Mouse (Mus musculus) right cerebral cortex, postnatal 4 days (tissue): ENCODE results near the gene Hsf4.

Experiments
- DNase-seq: peaks from one replicate; pipeline ENCODE4 v3.0.0-alpha.2; 2022

The Hsf4 gene

DNA sequence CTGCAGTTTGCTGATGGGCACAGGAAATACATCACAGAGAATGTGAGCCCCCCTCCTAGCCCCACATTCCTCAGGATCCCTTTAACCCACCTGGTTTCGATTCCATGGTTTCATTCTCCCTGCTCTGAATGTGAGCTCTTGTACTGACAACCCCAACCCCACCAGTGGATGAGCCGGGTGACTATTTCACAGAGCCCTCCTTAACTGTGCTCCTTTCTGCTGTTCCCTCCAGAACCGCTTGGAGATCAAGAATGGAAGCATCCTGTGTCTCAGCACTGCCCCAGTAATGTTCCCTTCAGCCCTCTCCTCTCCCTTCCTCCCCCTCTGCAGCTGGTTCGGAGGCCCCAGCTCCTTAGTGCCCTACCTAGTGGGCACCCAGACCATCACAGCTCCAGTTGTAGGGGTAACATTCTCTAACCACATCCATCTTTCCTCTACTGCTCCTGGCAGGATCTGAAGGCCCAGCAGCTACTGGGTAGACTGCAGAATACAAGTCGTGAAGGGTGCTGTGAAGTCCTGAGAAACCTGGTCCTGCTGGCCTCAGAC, 36.6 kb downstream of the Hsf4 start:
- DNase-seq, result no peak

DNA sequence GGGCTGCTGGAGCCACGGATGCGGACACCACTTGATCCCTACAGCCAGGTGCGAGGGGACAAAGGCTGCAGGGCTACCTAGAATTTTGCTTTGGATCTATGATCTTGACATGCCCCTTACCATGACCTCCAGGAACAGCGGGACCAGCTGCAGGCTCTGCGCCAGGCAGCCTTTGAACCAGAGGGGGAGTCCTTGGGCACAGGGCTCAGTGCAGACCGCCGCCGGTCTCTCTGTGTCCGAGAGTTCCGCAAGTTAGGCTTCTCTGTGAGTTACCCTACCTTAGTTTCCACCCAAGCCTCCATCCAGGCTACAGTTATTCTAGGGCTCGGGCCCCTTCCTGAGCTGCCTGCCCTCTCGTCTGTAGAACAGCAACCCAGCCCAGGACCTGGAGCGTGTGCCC, 38.1 kb downstream of the Hsf4 start:
- no peak for DNase-seq

DNA sequence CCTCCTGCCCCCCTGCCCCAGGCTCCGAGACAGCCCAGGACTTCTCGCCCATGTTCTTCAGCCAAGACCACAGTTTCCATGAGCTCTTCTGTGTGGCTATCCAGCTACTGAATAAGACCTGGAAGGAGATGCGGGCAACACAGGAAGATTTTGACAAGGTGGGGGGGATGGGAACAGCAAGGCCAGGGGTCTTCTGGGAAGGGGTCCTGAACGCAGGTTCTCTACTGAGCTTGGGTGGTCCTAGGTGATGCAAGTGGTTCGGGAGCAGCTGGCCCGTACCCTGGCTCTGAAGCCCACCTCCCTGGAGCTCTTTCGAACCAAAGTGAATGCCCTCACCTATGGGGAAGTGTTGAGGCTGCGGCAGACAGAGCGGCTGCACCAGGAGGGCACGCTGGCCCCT, 38.8 kb downstream of the Hsf4 start:
- no peak for DNase-seq

DNA sequence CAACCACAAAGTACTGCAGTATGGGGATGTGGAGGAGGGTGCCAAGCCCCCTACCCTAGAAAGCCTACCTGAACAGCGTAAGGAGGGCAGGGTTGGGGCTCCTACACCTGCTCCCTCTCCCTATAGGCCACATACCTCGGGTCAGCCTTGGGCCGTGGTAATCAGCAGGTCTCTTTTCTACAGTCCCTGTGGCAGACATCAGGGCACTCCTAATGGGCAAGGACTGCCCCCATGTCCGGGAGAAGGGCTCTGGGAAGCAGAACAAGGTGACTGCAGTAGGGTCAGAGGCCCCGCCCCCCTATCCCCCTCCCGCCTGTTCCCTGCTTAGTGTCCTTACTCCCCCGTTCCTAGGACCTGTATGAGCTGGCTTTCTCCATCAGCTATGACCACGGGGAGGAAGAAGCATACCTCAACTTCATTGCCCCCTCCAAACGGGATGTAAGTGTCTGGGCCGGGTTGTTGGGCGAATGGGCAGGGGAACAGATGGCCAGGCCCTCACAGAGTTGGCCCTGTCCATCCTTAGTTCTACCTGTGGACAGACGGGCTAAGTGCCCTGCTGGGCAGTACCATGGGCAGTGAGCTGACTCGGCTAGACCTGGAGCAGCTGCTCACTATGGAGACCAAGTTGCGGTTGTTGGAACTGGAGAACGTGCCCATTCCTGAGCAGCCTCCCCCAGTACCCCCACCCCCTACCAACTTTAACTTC, 39.7 kb downstream of the Hsf4 start:
- DNase-seq, result no peak

DNA sequence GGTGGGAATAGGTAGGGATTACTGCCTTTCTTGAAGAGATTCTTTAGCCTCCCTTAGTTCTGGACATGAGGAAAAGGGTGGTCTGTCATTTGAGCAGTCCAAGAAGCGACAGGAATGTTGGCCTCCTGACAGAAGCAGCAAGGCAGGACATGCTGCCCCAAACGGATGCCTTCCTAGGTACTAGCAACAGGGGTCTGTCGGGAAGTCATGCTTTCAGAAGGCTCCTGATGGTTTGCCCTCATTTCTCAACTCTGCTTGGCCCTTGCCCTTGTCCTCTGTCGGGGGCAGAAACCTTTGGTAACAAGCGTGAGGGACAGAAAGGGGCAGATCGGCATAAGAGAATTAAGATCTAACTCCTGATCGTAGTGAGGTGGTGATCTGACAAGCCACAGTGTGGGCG, 40.5 kb downstream of the Hsf4 start:
- DNase-seq, result no peak

DNA sequence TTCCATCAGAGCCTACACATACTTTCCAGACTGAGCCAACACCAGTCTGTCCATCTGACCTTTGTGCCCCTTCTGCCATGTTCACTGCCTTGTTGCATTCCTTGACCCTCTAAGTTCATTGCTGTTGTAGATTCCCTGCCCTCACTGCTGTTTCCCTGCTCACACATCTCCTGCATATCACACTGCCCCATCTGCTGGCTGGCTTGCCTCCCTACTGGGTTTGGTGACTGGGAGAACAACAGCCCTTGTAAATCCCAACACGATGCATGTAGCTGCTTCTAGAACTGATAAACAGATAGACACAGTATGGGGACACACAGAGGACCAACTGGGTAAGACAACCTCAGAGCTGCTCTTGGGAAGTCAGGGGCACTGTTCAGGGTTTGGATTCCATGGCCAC, 42.1 kb downstream of the Hsf4 start:
- DNase-seq, result no peak

DNA sequence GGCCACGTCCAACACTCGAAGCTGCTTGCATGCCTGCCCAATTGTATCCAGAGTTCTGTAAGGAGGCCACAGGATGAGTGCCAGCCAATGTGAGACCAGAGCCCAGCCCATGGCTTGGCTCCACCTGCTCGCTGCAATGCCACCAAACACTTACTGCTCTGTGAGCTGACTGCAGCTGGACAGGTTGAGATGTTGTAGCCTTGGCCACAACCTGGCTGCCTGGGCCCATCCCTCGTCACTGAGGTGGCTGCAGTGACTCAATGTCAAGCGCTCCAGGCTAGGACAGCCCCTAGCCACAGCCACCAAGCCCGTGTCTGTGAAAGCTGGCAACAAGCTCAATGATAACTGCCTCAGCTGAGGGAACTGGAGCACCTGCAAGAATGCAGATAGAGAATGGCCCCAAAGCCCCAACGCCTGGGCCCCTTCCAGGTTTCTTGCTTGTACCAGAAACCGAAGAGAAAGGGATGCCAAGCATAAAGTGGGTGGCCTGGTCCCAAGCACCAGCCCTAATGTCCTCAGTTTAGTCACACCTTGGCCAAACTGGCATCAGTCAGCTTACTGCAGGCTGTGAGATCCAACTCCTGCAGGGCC, 43.4 kb downstream of the Hsf4 start:
- DNase-seq, result no peak

DNA sequence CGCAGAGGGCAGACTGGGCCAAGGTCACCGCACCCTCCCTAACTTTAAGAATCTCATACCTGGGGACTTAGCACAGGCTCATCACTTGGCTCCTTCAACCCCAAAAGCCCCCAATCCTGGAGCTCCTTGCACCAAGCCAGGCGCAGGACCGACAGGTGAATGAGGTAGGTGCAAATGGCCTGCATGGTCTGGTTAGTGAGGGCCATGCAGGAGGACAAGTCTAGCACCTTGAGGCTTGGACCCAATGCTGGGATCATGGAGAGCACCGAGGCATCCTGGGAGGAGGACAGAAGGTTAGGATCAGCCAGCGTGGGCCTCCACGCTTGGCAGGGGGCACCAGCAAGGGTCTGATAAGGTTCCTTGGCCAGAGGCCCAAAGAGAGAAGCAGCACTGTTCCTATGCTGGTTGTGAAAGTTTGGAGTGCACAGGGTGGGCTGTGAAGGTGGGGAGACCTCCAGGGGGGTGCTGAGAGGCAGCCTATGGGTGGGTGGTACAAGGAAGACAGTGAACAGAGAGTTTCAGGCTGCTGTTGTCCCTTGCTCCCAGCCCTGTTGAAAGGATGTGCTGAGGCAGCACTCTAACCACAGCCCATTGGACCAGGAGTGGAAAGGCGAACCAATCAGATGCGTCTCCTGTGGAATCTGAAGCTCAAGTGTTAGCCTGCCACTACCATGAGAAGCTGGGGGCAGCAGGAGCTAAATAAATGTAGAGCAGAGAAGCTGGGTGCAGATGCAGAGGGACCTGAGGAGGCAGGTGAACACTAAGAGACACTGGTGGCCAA, 44.2 kb downstream of the Hsf4 start:
- no peak for DNase-seq

DNA sequence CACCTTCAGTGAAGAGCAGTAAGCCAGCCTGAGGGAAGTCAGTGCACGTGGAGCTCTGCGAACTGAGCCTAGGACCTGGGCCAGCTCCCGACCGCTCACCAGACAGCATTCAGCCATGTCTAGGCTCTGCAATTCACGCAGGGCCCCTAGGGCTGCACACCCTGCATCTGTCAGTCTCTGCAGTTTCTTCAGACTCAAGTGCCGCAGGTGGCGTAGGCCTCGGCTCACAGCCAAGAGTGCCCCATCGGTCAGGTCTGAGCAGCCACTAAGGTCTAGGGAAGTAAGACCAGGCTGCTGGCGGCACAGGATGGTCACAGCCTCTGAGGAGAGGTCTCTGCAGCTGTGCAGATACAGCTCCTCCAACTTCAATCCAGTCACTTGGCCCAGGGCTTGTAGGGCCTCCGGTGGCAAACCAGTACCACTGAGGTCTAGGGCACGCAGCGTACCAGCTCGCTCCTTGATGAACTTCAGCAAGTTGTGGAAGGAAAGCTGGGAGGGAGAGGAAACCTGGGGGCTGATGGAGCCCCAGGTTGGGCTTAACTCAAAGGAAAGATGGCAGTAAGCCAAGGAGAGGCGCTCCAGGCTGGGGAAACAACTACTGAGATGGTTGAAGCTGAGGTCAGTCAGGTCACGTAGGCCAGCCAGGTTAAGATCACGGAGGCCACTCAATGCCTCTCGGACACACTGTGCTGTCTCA, 45.6 kb downstream of the Hsf4 start:
- no peak for DNase-seq

DNA sequence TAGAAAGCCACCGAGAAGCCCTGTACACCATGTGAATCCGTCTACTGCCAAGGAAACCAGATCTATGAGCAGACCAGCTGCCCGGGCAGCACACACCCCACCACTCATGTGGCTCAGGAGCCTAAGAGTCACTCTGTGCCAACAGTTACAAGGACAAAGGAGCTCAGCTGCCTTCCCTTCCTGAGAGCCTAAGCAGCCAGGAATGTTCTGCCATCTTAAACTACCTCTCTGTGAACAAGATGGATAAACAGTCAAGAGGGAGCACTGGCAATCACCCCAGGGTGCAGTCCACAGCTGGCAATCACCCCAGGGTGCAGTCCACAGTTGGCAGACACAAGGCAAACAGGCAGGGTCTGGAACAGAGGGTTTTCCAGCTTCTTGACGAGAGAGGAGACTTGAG, 48.3 kb downstream of the Hsf4 start:
- no peak for DNase-seq

DNA sequence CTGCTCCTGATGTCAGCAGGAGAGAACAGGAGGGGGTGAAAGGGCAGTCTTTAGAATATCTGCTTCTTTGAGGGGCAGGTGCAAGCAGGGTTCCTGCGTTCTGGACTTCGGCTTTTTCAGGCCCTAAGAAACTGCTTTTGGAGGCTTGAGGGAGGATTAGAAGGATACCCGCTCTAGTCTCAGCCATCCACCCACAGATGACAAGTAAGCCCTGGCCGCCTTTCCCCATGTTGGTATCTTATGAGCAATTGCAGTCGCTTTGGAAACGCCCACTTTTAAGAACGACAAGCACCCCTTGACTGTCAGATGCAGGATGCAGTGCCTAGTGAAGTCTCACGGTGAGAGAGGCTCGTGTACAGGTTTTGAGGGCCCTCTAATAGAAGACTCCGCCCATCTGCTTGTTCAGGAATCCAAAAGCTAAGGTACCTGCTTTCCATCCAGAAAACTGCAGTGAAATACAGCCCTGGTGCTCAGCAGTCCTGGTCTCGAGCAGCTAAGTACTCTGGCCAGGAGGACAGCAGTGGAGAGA, 49.1 kb downstream of the Hsf4 start:
- DNase-seq, result no peak

DNA sequence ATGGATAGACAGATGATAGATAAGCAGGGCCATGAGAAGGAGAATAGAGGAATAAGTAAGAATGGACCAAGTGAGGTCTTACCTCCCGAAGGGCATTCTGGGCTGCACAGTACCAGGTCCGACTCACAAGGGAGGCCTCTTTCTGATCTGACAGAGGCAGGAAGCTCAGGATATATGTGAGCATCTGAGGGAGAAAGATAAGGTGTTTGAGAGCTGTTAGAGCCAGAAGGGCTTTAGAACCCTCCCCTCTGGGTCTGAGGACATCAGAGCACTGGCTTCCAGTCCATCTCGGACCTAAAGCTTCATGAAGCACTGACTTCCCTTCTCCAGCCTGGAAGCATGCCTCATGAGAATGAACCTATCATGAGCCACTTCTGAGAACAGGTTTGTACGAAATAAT, 53.6 kb downstream of the Hsf4 start:
- DNase-seq, result no peak
